Mouse (Mus musculus) G1E (cell line): ENCODE data around the gene Cdc20b. TPM values are rescaled to one million over a fixed set of nuclear protein-coding genes. Genes with fewer than 3 reads are reported as not detected.
A peak's percentile ranks its signal among the peaks of the same experiment; 100 is the strongest.

Experiments used
- ATAC-seq: 2 replicates; pipeline ENCODE4 v1.8.0; 2016; ENCODE audit warnings: mild to moderate bottlenecking; ENCODE audit not compliant: insufficient number of reproducible peaks, poor library complexity, low FRiP score, severe bottlenecking; ENCODE audit errors: extremely low read depth
- DNase-seq: peaks from one replicate; pipeline ENCODE4 v3.0.0; 2012; ENCODE audit warnings: low spot score
- H3K27me3 ChIP-seq: 2 replicates; pipeline ENCODE4 v1.6.1; 2012; ENCODE audit warnings: mild to moderate bottlenecking, low read length, inconsistent platforms; ENCODE audit not compliant: insufficient read depth
- H3K36me3 ChIP-seq: replicated peaks from 2 replicates; pipeline ENCODE3; 2012; ENCODE audit warnings: mild to moderate bottlenecking, inconsistent platforms
- H3K4me1 ChIP-seq: 2 replicates; pipeline ENCODE4 v1.6.1; 2012; ENCODE audit warnings: low read depth, low read length, inconsistent platforms, mixed read lengths; ENCODE audit not compliant: insufficient read depth
- H3K4me3 ChIP-seq: 2 replicates; pipeline ENCODE4 v1.5.1; 2012; ENCODE audit warnings: low read depth, mild to moderate bottlenecking, inconsistent platforms, low read length, moderate library complexity, mixed read lengths
- H3K9me3 ChIP-seq: replicated peaks from 2 replicates; pipeline ENCODE4 v1.6.1; 2012; ENCODE audit warnings: inconsistent platforms
- CTCF ChIP-seq: IDR thresholded peaks from 2 replicates; pipeline ENCODE4 v1.5.1; 2012; ENCODE audit warnings: low read depth, low read length, inconsistent platforms, mixed read lengths
- GATA1 ChIP-seq: IDR thresholded peaks from 2 replicates; pipeline ENCODE4 v1.6.1; 2012; ENCODE audit warnings: borderline replicate concordance, low read length, inconsistent platforms, mixed read lengths
- GATA2 ChIP-seq: IDR thresholded peaks from 2 replicates; pipeline ENCODE4 v1.6.1; 2012; ENCODE audit warnings: low read depth, low read length, inconsistent platforms, borderline replicate concordance
- POLR2AphosphoS5 ChIP-seq: IDR thresholded peaks from 2 replicates; pipeline ENCODE4 v1.6.1; 2012; ENCODE audit warnings: low read depth, low read length, inconsistent platforms; ENCODE audit not compliant: insufficient replicate concordance
- TAL1 ChIP-seq: conservative IDR thresholded peaks from 2 replicates; pipeline ENCODE4 v1.6.1; 2012; ENCODE audit warnings: low read depth, low read length, inconsistent platforms, mixed read lengths
- polyA plus RNA-seq: library from polyadenylated mRNA; stranded (reverse); fragments of >175 nt; gene quantifications from 2 replicates; pipeline ENCODE4 v1.2.3, GENCODE M21; 2012
- total RNA-seq, 2 experiments: library from RNA; stranded (forward) in 1 of 2; stranded (reverse) in 1 of 2; fragments of 200-1000 nt in 1 of 2; fragments of >200 nt in 1 of 2; fragmentation: Nextera tagmentation in 1 of 2; gene quantifications; 2 replicates each; pipeline ENCODE4 v1.2.3; 2014 to 2017

Cdc20b gene
- total RNA-seq (2014; fragmentation: Nextera tagmentation) (not detected in 2 replicates), total RNA-seq (2017) (not detected in 2 replicates), polyA plus RNA-seq (not detected in 2 replicates)

- peak; percentile 32 for DNase-seq
- peak within 1 kb of the TSS; percentile 67 for H3K4me3 ChIP-seq
- H3K4me1 ChIP-seq, result peaks cover 27% of the 10 kb centered on the region
- peaks cover 55% of the 10 kb centered on the region for H3K27me3 ChIP-seq
- H3K9me3 ChIP-seq, result no peaks in the 10 kb centered on the region
- no peak for ATAC-seq
- no peaks in the 10 kb centered on the region for H3K36me3 ChIP-seq
- TF ChIP-seq TAL1 (no peak), CTCF (no peak), GATA1 (no peak), POLR2AphosphoS5 (no peak), GATA2 (no peak)
Measured at GRCm38 (mm10) chr13:113034950-113035421, at the start of gene Cdc20b. Cdc20b (plus strand) TSS chr13:113035111.

- no peak for DNase-seq
- ATAC-seq, result no peak
- TF ChIP-seq POLR2AphosphoS5, result no peak
- TF ChIP-seq GATA2, result no peak
- TF ChIP-seq TAL1, result no peak
- TF ChIP-seq GATA1, result no peak
- no peak for TF ChIP-seq CTCF
- H3K4me3 ChIP-seq, result no peak overlapping the region
- H3K4me1 ChIP-seq, result peaks cover 11% of the 10 kb centered on the region; the same call in 1 of the 2 replicates
- no peaks in the 10 kb centered on the region for H3K36me3 ChIP-seq
- peaks cover 56% of the 10 kb centered on the region for H3K27me3 ChIP-seq
- H3K9me3 ChIP-seq, result peaks cover 5% of the 10 kb centered on the region
Measured at GRCm38 (mm10) chr13:112985605-112986450, 49.1 kb upstream of the Cdc20b start.

- TF ChIP-seq GATA2 (no peak), TAL1 (no peak), CTCF (no peak), GATA1 (no peak), POLR2AphosphoS5 (no peak)
- ATAC-seq (no peak), DNase-seq (no peak)
- Histone ChIP-seq H3K27me3 (peaks cover 60% of the 10 kb centered on the region), H3K4me1 (peaks cover 11% of the 10 kb centered on the region; the same call in 1 of the 2 replicates), H3K4me3 (no peak overlapping the region), H3K9me3 (peaks cover 5% of the 10 kb centered on the region), H3K36me3 (no peaks in the 10 kb centered on the region)
Measured at GRCm38 (mm10) chr13:112986451-112986950, 48.4 kb upstream of the Cdc20b start.

- Histone ChIP-seq H3K4me3 (peak within 1 kb of the TSS; percentile 50; the same call in 1 of the 2 replicates), H3K4me1 (peaks cover 11% of the 10 kb centered on the region; the same call in 1 of the 2 replicates), H3K36me3 (no peaks in the 10 kb centered on the region), H3K9me3 (peaks cover 5% of the 10 kb centered on the region), H3K27me3 (peaks cover 55% of the 10 kb centered on the region)
- no peak for ATAC-seq
- TF ChIP-seq CTCF (no peak), TAL1 (no peak), GATA2 (no peak), POLR2AphosphoS5 (no peak), GATA1 (no peak)
- no peak for DNase-seq
Measured at GRCm38 (mm10) chr13:112987532-112987943, 47.4 kb upstream of the Cdc20b start, which contains the start of gene Ccno. Ccno (plus strand) TSS chr13:112987802.

GRCm38 (mm10) chr13:112987991-112988390 lies 46.9 kb upstream of the Cdc20b start:
- TF ChIP-seq GATA2, result no peak
- TF ChIP-seq GATA1, result no peak
- TF ChIP-seq POLR2AphosphoS5, result no peak
- TF ChIP-seq CTCF, result no peak
- TF ChIP-seq TAL1, result no peak
- DNase-seq (no peak), ATAC-seq (no peak)
- Histone ChIP-seq H3K4me1 (peaks cover 11% of the 10 kb centered on the region; the same call in 1 of the 2 replicates), H3K36me3 (no peaks in the 10 kb centered on the region), H3K4me3 (peak overlapping the region; percentile 50; the same call in 1 of the 2 replicates), H3K9me3 (peaks cover 5% of the 10 kb centered on the region), H3K27me3 (peaks cover 56% of the 10 kb centered on the region)

- H3K36me3 ChIP-seq, result no peaks in the 10 kb centered on the region
- H3K27me3 ChIP-seq, result peaks cover 64% of the 10 kb centered on the region
- H3K4me3 ChIP-seq, result no peak overlapping the region
- TF ChIP-seq POLR2AphosphoS5, result no peak
- no peak for TF ChIP-seq TAL1
- no peak for TF ChIP-seq GATA1
- TF ChIP-seq GATA2, result no peak
- TF ChIP-seq CTCF, result no peak
- H3K4me1 ChIP-seq, result peaks cover 11% of the 10 kb centered on the region; the same call in 1 of the 2 replicates
- H3K9me3 ChIP-seq, result peaks cover 9% of the 10 kb centered on the region
- no peak for DNase-seq
- ATAC-seq, result no peak
Measured at GRCm38 (mm10) chr13:112988866-112989265, 46.0 kb upstream of the Cdc20b start.
